Mouse (Mus musculus) left cerebral cortex, adult 11 months (tissue): ENCODE measurements around the gene Tnfaip1.
A peak's percentile ranks its signal among the peaks of the same experiment; 100 is the strongest.
"Not testable (repeated sequence)": the region's sequence is repeated elsewhere in the genome, so short reads cannot be mapped to it uniquely, and the experiment has no call there.

ENCODE experiments used
- DNase-seq: peaks from one replicate; pipeline ENCODE4 v3.0.0; 2022; ENCODE audit warnings: low spot score

The Tnfaip1 gene

DNA sequence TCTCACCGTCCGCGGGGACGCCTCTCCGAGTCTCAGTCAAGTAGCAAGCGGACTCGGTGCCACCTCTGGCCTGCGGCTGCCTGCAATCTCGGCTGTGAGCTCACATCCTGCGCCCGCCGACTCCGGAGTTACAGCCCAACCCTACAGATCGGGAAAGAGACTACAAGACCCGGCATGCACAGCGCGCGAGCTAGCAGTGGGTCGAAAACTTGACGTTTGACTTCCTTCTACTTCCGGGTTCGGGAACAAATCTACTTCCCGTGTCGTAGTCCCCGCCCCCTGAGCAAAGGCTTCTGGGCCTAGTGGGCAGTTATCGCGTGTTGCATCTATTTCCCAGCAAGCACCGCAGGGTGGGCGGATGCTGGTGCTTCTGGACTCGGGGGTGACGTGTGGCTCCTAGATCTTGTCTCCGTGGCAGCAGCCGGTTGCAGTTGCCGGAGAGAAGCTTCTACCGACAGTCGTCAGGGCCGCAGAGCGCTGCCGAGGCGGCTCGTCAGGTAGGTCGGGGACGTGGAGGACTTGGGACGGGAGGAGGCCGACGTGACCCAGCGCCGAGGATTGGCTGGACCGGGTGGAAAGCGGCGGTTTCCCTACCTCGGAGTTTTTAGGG is at the start of gene Tnfaip1, which contains the start of gene Ift20:
Gene Tnfaip1 (minus strand): TSS at position 253 of the 610 bp plus-strand sequence.
Gene Ift20 (plus strand): TSS at position 282 of the 610 bp plus-strand sequence.
- peak; percentile 98 for DNase-seq

DNA sequence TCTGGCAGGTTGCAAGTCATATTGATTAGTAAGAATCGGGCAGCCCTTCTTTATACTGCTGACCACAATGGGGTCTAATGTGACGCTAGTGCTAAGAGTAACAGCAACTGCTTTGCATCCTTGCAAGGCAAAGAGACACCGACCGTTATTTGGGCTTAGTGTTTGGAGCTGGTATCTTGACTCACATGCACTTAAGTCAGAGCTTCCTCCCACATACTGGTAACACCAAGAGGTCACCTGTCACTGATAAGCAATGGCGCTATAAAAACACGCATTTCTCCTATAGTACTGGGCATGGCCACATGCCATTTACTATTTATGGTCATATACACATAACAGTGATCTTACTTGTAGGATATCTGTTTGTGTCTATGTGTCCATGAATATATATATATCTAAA is 46.7 kb upstream of the Tnfaip1 start:
- DNase-seq, result no peak

DNA sequence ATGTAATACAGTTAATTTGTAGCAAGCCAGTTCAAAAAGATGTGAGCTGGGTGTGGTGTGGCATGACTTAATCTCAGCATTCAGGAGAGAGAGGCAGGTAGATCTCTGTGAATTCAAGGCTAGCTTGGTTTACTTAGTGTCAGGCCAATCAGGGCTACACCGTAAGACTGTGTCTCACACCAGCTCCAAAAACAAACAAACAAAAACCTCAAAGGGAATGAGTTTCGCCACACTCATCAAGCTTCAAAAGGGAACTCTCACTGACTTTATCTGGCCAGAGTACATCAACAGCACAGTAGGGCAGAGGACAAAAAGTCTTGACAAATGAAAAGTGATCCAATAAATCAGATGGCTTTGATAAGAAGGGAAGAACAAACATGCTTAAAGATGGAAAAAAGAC is 38.8 kb upstream of the Tnfaip1 start:
- DNase-seq, result no peak

DNA sequence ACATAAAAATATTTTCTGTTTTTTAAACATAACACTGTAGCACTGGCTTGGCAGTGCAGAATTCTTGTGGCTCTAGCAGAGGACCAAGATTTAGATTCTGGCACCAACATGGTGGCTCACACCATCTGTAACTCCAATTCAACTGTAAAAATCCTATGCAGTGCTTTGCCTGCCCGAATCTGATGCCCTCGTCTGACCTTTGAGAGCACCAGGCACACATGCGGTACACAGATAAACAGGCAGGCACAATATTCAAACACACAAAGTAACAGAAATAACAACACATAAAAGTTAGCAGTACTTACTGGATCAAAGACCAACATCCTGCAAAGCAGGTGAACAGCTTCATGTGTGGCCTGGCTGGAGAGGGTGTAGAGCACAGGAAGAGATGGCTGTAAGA is 38.4 kb upstream of the Tnfaip1 start:
- no peak for DNase-seq

DNA sequence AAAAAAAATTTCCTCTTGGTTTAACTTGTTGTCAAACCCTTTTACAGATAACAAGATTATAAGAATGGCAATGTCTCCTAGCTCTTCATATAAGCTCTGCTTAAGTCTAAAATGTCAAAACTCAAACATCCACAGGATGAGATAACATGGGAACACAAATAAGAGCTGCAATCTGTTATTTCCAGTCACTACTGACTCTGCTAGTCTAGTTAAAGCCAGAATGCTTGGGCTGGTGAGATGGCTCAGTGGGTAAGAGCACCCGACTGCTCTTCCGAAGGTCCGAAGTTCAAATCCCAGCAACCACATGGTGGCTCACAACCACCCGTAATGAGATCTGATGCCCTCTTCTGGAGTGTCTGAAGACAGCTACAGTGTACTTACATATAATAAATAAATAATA is 37.9 kb upstream of the Tnfaip1 start:
- DNase-seq, result not testable (repeated sequence)

DNA sequence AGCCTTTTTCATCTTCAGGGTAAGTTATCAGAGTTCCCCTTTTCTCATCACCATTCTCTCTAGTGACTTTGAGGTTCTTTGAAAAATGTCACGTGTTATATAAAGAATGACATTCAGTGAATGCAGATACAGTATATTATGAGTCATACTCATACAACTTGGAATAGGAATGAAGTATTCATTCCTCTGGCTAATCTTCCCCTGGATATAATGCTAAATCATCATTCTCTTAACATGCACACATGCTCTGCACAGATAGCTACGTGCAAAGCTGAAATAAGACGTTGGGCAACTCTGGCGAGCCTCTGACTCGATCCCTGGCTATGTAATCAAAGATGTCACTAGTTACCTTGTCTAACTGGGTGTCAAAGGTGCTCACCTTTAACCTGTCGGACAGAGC is 35.7 kb upstream of the Tnfaip1 start:
- no peak for DNase-seq

DNA sequence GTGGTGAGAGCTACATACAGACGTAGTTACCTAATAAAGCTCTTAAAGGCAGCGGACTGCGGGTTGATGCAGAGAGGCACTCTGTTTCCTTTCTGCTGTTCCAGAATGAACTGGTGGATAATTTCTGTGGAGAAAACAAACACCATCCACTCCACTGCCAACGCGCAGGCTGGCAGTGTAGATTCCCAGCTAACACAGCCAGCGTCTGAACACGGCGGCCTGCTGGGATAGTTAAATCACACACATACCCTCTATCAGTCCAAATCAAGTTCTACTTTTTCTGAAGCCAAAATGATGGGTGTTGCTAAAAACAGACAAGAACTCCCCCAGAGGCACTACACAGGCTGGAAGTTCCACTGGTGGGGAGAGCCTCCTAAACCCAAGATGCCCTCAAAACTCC is 35.3 kb upstream of the Tnfaip1 start:
- DNase-seq, result no peak

DNA sequence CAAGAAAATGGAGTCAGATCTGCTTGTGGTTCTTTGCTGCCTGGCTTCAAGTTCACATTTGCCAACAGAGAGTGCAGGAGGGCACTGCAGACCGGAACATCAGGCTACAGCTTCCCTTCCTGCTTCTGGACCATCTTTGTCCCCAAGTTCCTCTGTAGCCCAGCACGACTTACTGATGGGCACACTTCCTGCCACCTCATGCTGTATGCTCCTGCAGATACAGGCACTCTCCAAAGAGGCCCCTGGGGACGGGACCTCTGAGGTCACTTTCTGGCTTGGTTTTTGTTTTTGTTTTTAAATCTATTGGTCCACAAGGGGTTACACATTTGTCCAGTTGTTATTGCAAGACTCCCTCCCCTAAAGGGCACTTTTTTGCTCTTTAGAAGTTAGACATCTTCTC is 33.7 kb upstream of the Tnfaip1 start:
- DNase-seq, result no peak

DNA sequence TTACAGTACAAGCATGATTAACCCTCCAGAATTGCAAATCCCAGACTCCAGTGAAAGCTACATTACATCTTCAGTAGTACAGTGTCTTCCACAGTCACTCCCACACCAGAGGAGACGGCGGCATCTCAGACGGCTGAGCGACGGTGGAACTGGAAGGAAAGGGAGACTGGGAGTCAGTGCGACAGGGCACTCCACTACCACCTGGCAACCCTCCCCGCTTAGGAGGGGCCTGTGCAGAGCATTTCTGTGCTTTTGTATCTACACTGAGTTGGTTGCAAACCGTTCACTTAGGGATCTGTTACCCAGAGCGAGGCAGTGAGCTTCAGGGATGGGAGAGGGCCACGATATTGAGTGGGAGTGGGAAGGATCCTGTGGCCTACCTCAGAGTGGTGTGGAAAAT is 32.7 kb upstream of the Tnfaip1 start:
- DNase-seq, result no peak

DNA sequence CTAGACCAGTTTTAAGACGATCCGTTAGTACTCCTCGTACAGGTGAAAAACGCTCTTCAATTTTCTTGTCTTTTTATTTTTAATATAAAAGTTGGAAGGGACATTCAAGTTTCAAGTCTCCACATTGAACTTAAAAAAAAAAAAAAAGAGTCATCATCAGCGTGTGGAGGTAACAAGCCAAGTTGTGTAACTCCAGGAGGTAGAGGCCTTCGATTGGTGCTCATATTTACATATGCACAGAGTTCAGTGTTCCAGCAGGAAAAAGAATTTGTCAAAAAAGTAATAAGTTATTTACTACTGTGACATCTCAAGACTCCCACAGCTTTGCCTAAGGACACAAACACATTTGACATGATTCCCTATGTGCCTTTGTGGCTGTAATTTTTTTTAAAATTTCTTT is 31.5 kb upstream of the Tnfaip1 start:
- DNase-seq, result no peak

DNA sequence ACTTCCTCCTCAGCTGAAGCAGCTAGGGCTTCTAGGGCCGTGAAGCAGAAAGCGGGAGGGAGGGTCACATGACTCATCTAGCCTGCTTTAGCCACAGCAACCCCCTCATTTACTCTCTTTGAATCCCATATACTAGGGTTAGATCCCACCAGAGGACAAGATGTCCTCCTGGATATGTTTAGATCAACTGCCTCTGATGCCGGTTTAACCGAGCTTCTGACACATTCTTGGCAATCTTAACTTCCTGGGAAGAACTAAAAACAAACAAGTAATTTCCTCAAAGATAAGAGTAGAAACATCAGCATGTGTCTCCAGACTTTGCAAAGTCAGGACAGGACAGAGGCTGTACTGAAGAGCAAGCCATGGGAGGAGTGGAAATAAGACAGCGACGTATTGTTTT is 30.6 kb upstream of the Tnfaip1 start:
- no peak for DNase-seq

DNA sequence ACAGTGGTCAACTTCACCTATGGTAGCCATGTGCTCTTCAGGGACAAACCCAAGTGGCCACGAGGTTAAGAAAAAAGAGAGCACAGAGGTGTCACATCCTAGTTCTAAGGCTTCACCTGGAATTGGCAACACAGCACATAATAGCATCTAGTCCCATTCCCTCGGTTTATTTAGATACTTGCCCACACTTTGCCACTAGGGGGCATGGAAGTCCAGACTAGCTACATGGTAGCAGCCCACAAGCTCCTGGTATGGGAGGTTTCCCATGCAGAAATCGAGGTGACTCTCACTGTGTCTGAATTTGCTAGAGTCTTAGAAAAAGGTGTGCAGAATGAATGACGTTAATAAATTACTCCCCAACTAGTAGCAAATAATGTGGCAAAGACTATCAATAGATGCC is 24.3 kb upstream of the Tnfaip1 start:
- DNase-seq, result peak; percentile 76

DNA sequence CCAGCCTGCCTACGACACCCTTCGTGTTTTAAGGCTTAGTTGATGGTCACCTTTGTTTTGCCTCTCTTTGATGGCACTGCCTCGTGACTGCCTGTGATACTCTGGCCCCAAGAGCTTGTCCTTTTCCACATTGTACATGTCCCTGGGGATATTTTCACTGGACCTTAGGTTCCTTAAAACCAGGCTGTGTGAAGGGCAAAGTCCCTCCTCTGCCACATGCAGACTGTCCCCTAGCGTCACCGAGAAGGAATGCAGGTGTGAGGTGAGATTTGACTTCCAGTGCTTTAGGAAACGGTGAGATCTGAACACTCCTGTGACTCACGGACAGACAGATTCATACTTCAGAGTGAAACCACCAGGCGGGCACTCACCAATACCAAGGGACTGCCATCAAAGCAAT is 21.1 kb upstream of the Tnfaip1 start:
- DNase-seq, result no peak

DNA sequence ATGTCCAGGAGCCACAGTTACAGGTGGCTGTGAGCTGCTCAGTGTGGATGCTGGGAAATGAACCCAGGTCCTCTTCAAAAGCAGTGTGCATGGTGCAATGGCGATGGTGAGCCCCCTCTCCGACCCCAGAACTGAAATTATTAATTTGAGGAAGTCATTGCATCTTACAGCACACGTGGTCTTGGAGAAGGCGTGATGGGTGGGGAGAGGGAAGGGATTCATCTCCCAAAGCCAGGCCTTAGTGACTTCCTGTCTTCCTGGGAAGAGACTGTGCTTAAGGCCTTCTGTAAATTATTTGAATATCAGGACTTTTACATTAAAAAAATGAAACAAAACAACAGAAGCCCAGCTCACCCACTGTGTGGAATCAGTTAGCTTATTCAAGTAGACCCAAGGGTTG is 19.9 kb upstream of the Tnfaip1 start:
- no peak for DNase-seq

DNA sequence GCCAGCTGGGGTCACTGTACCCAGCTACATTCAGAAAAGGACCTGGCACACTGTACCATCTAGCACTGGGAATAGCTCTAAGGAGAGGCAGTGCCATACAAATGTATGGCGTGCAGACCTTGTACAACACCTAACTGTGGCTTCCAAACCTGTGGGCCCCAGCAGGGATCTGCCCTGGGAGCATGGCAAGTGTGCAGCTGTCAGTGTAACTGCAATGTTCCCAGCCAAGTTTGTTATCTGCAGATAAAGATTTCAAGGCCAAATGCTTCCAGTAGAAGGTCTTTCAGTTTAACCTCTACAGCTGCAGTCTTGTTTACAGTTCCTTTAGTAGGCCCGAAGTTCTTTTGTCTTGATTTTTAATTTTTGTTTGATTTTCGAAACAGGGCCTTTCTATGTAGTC is 19.5 kb upstream of the Tnfaip1 start:
- no peak for DNase-seq

DNA sequence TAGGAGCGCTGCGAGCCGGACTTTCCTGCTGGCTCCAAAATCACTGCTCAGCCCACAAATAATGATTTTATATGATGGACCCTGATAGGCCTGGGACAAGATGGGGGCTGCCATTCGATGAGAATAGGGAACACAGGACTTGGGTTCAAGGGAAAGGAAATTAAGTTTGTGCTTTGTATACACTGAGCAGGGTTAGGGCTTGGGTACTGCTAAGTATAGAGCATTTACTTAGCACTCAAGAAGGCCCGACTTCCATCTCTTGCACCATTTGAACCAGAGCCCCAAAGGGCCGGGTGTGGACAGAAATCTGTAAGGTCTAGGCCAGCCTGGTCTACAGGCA is 14.9 kb upstream of the Tnfaip1 start:
- DNase-seq, result no peak

DNA sequence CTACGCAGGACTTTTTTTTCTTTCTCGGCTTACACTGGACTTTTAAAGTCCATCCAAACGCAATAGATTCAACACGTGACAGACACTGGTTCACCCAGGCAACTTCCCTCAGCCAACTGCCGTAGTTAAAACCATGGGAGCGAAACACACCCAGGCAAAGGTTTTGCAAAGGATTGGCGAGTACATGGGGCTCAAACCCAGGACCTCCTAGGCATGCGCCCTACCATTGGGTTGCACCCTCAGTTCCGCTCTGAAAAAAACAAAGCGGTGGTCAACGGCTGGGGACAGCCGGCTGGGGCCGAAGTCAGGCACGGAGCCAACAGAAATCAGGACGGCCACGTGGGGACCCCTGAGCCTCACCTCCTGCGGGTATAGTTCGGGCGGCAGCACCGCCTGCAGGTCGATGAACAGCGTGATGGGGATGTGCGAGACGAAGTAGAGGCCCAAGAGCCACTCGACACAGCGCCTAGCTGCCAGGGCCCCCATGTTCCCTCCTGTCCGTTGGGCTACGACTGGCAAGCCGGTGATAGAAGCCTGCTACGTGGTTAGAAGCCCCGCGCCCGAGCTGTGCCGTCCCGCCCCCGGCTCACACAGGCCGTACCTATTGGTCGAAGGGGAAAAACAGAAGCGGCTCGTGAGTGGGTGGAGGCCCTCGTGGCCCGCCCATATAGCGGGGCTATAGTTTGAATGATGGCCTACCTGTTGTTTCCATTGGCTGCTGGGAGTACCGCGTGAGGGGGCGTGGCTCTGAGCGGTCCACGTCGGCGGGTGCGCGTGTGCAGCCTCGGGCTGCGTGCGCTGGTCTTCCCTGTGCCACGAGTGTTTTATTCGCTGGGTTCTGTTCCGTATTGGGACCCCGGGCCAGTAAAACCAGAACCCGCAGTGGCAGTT is 14.3 kb upstream of the Tnfaip1 start, which contains the start of gene Tmem97:
Gene Tmem97 (minus strand): TSS at position 610 of the 891 bp plus-strand sequence.
- DNase-seq, result peak; percentile 95

DNA sequence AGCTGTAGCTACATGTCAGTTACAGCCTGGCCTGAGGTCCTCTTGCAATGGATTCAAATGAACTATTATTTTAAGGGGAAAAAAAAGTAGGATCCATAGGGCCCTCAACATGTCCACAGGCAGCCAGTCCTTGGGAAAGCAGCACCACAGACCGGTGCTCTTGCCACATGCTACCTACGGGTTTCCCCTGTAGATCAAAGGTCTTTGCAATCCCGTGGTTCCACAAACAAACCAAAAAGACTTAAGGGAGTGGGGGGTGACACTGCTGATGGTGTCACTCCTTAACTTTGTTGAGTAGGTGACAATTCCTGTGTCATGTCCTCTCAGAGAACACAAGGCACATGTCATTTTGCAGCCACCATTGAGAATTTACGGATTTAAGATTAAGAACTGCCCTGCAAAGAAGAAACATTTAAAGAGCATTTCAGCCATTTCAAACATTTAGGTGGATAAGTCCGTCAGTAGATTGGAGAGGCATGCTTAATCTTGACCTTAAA is 13.4 kb upstream of the Tnfaip1 start:
- DNase-seq, result no peak

DNA sequence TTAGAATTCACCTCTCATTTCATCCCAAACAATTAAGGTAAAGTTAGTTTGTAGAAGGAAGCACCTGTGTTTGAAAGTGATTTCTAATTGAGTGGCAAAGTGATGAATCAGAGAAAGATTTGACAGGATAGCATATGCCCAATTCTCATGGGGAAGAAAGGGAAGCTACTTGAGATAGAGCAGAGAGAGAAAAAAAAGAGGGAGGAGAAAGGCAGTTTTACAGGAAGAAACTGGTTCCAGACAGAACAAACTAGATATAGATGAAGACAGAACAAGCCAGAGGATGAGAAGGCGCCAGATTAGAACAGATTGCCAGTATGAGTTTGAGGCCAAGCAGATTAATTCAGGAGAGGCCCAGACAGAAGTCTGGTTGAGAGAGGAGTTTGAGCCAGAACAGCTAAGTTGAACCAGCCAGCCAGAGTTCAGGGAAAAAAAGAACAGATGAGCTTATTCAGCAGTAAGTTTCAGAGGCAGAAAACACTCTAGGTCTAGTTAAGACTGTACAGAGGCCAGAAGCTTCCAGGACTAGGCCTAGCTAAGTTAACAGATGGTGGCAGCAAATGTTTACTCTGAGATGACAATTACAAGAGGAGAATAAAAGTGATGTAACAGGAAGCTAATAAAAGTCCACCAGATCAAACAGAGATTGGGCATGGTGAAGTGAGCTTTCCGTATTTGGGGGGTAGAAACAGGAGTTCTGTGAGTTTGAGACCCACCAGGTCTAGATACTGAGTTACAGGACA is 11.8 kb upstream of the Tnfaip1 start:
- no peak for DNase-seq

DNA sequence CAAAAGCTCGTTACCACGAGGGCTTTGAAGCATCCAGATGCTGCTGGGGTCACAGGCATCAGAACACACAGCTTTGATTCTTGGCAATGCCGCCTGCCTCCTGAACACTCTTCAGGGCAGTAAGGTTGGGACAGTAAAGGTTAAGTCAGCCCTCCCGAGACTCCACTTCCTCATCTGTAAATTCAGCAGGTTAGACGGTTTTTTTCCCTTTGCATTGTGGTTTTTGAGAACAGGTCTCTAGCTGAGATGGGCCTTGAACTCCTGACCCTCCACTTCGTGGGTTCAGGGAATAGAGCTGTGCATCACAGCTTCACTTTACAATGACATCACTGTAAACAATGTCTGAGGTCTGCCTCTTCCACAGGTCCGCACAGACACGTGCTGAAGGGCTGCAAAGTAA is 9.0 kb upstream of the Tnfaip1 start:
- DNase-seq, result no peak

DNA sequence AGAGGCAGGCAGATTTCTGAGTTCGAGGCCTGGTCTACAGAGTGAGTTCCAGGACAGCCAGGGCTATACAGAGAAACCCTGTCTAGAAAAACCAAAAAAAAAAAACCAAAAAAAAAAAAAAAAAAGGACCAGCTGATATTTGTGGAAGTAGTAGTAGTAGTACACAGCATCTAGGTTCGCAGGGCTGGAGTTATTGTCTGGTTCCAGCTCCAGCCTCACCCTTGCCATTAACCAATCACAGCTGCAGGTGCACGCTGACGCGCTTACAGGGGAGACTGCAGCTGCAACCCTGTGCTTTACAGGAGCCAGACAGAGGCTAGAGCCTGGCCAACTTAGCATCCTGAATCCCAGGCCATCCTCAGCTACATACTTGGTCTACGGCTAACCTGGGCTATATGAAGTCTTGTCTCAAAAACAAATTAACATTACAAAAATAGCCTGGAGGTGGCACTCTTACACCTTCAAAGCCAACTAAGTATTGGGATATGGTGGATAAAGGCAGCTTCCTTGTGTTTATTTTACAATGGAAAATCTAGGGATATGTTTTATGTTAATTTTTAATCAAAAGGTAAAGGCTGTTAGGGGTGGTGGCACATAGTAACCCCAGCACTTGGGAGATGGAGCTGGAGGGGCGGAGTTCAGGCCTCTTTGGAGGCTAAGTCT is 8.4 kb upstream of the Tnfaip1 start:
- no peak for DNase-seq

DNA sequence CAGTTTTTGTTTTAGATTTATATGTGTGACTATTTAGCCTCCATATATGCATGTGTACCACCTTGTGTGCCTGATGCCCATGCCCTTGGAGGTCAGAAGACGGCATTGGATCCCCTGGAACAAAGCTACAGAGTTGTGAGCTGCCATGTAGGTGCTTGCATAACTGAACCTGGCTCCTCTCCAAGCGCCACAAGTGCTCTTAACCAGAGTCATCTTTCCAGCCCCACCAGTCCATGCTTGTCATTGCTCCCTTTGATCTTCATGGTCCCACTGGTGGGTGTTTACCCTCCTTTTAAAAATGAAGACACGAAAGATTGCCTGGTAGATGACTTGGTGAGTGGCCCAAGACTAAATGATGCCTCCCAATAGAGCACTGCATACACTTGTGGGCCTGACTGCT is 4.2 kb upstream of the Tnfaip1 start:
- no peak for DNase-seq
